Mouse (Mus musculus) frontal cortex, adult (tissue): Measurements from ENCODE around the gene Ear14.
"Not testable (repeated sequence)": the region's sequence is repeated elsewhere in the genome, so short reads cannot be mapped to it uniquely, and the experiment has no call there.

Experiments used
- ATAC-seq: cut with Nextera tagmentation; 2 replicates; pipeline ENCODE4 v1.9.2; 2017; ENCODE audit warnings: mild to moderate bottlenecking, moderate library complexity, mixed read lengths; ENCODE audit not compliant: low TSS enrichment

Ear14 gene

GRCm38 (mm10) chr14:51252206-51252605, 49.0 kb downstream of the Ear14 start:
- not testable (repeated sequence) for ATAC-seq

- no peak for ATAC-seq
These were observed 50.4 kb downstream of the Ear14 start for GRCm38 (mm10) chr14:51253569-51253968.
